Mouse (Mus musculus) small intestine, adult 2 months (tissue): ENCODE measurements at regions not wholly inside any gene's neighbourhood (a gene's known extent, or its start where the extent isn't known, plus 50 kb on each side); places are given as distances from the start of the nearest gene placed in this dataset.

Source experiments
- H3K27ac ChIP-seq: fragments of 200-500 bp; 2 replicates; pipeline ENCODE4 v1.5.1; 2012; ENCODE audit warnings: low read depth, low read length, control low read depth, inconsistent platforms; ENCODE audit not compliant: insufficient read depth
- H3K27me3 ChIP-seq: fragments of 200-500 bp; 2 replicates; pipeline ENCODE4 v1.6.1; 2012; ENCODE audit warnings: mild to moderate bottlenecking, moderate library complexity, low read length, inconsistent platforms; ENCODE audit not compliant: control insufficient read depth, insufficient read depth
- H3K36me3 ChIP-seq: fragments of 200-500 bp; 2 replicates; pipeline ENCODE4 v1.6.1; 2012; ENCODE audit warnings: mild to moderate bottlenecking, low read length, control low read depth, inconsistent platforms; ENCODE audit not compliant: control insufficient read depth, insufficient read depth
- H3K4me1 ChIP-seq: fragments of 200-500 bp; 2 replicates; pipeline ENCODE4 v1.6.1; 2012; ENCODE audit warnings: low read length, inconsistent platforms, mixed read lengths; ENCODE audit not compliant: control insufficient read depth, insufficient read depth, insufficient read length
- H3K4me3 ChIP-seq: fragments of 200-500 bp; 2 replicates; pipeline ENCODE4 v1.5.1; 2012; ENCODE audit warnings: low read depth, mild to moderate bottlenecking, control low read depth, inconsistent platforms, low read length, moderate library complexity
- CTCF ChIP-seq: fragments of 200-500 bp; IDR thresholded peaks from 2 replicates; pipeline ENCODE4 v1.5.1; 2012; ENCODE audit warnings: low read depth, mild to moderate bottlenecking, control low read depth, inconsistent platforms, low read length, moderate library complexity, mixed read lengths; ENCODE audit not compliant: insufficient replicate concordance, insufficient read length; ENCODE audit errors: extremely low read depth
- POLR2A ChIP-seq: fragments of 200-500 bp; IDR thresholded peaks from 2 replicates; pipeline ENCODE4 v1.6.1; 2012; ENCODE audit warnings: low read depth, mild to moderate bottlenecking, control low read depth, inconsistent platforms, low read length, moderate library complexity
- WGBS: fragments of 180-500 bp; shearing (Covaris S2); methylation state at CpG from one replicate; pipeline ENCODE4 v1.1.7; 2018; 5-methylcytosine and 5-hydroxymethylcytosine counted together

DNA sequence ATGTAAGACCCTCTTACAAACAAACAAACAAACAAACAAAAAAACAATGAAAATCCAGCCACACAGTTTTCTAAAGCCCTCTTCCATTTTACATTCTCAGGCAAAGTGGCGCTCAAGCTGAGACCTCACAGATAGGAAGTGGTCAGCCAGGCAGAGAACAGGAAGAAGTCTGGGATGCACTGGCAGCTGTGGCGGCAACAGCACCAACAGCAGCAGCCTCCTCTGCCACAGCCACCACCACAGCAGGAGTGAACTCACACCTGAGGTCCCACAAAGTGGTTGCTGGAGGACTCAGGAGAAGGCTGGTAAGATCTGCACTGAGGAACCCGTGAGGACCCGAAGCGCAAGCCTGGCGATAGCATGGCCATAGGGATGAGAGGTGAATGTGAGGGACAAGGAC lies 156.3 kb downstream of the Grm4 start:
- Histone ChIP-seq H3K27ac (no peak overlapping the region), H3K4me3 (no peak overlapping the region), H3K27me3 (no peaks in the 10 kb centered on the region), H3K36me3 (no peaks in the 10 kb centered on the region), H3K4me1 (no peaks in the 10 kb centered on the region)
- WGBS, result 88% methylated on average over 6 of the region's 6 CpGs
- TF ChIP-seq POLR2A (no peak), CTCF (no peak)

GRCm38 (mm10) chr17:27364338-27364737 lies 156.9 kb downstream of the Grm4 start:
- no peak overlapping the region for H3K27ac ChIP-seq
- no peak for TF ChIP-seq CTCF
- TF ChIP-seq POLR2A, result no peak
- no peaks in the 10 kb centered on the region for H3K27me3 ChIP-seq
- H3K36me3 ChIP-seq, result no peaks in the 10 kb centered on the region
- no peaks in the 10 kb centered on the region for H3K4me1 ChIP-seq
- H3K4me3 ChIP-seq, result no peak overlapping the region
- 85% methylated on average over 7 of the region's 7 CpGs for WGBS

GRCm38 (mm10) chr17:27363911-27364310 lies 157.3 kb downstream of the Grm4 start:
- TF ChIP-seq CTCF (no peak), POLR2A (no peak)
- Histone ChIP-seq H3K4me1 (no peaks in the 10 kb centered on the region), H3K4me3 (no peak overlapping the region), H3K27ac (no peak overlapping the region), H3K27me3 (no peaks in the 10 kb centered on the region), H3K36me3 (no peaks in the 10 kb centered on the region)
- 73% methylated on average over 6 of the region's 6 CpGs for WGBS

DNA sequence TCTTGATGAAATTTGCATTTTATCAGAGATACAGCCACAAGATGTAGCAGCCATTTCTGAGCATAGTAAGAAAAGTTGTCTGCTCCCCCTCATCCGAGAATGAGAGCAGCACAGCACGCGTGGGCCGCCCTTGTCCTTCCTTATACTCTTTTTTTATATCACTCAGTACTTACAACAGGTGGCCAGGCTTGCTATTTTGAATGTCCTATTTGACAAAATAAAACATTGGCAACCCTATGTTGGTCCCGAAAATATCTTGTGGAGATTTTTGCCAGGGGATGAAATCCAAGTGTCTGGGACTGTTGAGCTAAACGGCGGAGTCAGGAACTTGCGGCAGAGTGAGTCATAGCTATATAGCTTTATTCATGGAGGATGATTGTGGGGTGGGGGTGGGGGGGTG lies 158.0 kb upstream of the Lemd2 start:
- TF ChIP-seq POLR2A (no peak), CTCF (no peak)
- Histone ChIP-seq H3K27me3 (no peaks in the 10 kb centered on the region), H3K36me3 (no peaks in the 10 kb centered on the region), H3K27ac (no peak overlapping the region), H3K4me3 (no peak overlapping the region), H3K4me1 (no peaks in the 10 kb centered on the region)
- 80% methylated on average over 8 of the region's 8 CpGs for WGBS

- TF ChIP-seq POLR2A (no peak), CTCF (no peak)
- WGBS, result 83% methylated on average over 2 of the region's 2 CpGs
- no peak overlapping the region for H3K27ac ChIP-seq
- H3K4me3 ChIP-seq, result no peak overlapping the region
- H3K27me3 ChIP-seq, result no peaks in the 10 kb centered on the region
- H3K4me1 ChIP-seq, result no peaks in the 10 kb centered on the region
- no peaks in the 10 kb centered on the region for H3K36me3 ChIP-seq
Observed at GRCm38 (mm10) chr17:27361362-27361761, 157.1 kb upstream of the Lemd2 start.

- no peaks in the 10 kb centered on the region for H3K4me1 ChIP-seq
- 78% methylated on average over 3 of the region's 3 CpGs for WGBS
- no peak overlapping the region for H3K4me3 ChIP-seq
- H3K27ac ChIP-seq, result no peak overlapping the region
- no peaks in the 10 kb centered on the region for H3K27me3 ChIP-seq
- no peaks in the 10 kb centered on the region for H3K36me3 ChIP-seq
- TF ChIP-seq CTCF (peak; percentile 43; the same call in 1 of the 2 replicates), POLR2A (no peak)
Observed at GRCm38 (mm10) chr17:27356862-27357261, 152.6 kb upstream of the Lemd2 start.

GRCm38 (mm10) chr17:27355717-27356116 lies 151.4 kb upstream of the Lemd2 start:
- Histone ChIP-seq H3K4me3 (no peak overlapping the region), H3K27ac (no peak overlapping the region), H3K4me1 (no peaks in the 10 kb centered on the region), H3K27me3 (no peaks in the 10 kb centered on the region), H3K36me3 (no peaks in the 10 kb centered on the region)
- WGBS, result 90% methylated on average over 9 of the region's 9 CpGs
- TF ChIP-seq CTCF (no peak), POLR2A (no peak)

DNA sequence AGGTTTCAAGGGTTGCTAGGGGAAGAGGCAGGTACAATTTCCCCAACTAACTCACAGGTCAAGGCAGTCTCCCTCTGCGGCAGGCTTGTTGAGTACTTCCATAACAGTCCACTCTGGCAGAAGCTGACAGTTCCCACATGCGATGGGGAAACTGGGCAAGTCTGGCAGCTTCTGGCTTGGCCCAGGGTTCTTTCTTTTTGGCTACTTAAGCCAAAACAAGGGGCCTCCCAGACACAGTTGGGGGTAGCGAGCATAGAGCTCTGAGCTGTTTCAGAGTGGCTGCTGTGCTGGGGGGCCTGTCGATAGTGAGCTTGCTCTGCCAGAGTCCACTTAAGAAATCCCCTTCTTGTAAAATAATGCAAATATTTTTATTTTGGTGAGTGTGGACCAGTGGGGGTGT lies 150.8 kb upstream of the Lemd2 start:
- no peaks in the 10 kb centered on the region for H3K4me1 ChIP-seq
- no peak overlapping the region for H3K4me3 ChIP-seq
- WGBS, result 94% methylated on average over 4 of the region's 4 CpGs
- no peaks in the 10 kb centered on the region for H3K27me3 ChIP-seq
- TF ChIP-seq CTCF (no peak), POLR2A (no peak)
- no peak overlapping the region for H3K27ac ChIP-seq
- H3K36me3 ChIP-seq, result no peaks in the 10 kb centered on the region
